Mouse (Mus musculus) stomach, postnatal 0 days (tissue): Measurements from ENCODE around the gene Fbxl7. TPM values are rescaled to one million over a fixed set of nuclear protein-coding genes. Genes with fewer than 3 reads are reported as not detected.

Experiments used
- ATAC-seq: fragments of 200-750 bp; cut with Nextera tagmentation; 2 replicates; pipeline ENCODE4 v1.8.0; 2017; ENCODE audit not compliant: low FRiP score, low TSS enrichment
- DNase-seq: peaks from one replicate; pipeline ENCODE4 v3.0.0-alpha.2; 2016; ENCODE audit warnings: low spot score
- H3K27ac ChIP-seq: fragments of 300-500 bp; sonication (generic); replicated peaks from 2 replicates; pipeline ENCODE4 v1.5.1; 2014; ENCODE audit warnings: mild to moderate bottlenecking, control low read depth
- H3K27me3 ChIP-seq: fragments of 300-500 bp; sonication (generic); 2 replicates; pipeline ENCODE4 v1.6.1; 2014; ENCODE audit warnings: low read length; ENCODE audit not compliant: control insufficient read depth, insufficient read depth
- H3K36me3 ChIP-seq: fragments of 300-500 bp; sonication (generic); 2 replicates; pipeline ENCODE4 v1.6.1; 2014; ENCODE audit warnings: low read length, mixed read lengths; ENCODE audit not compliant: control insufficient read depth, insufficient read depth
- H3K4me1 ChIP-seq: fragments of 300-500 bp; sonication (generic); replicated peaks from 2 replicates; pipeline ENCODE4 v1.6.1; 2014; ENCODE audit warnings: antibody characterized with exemption; ENCODE audit not compliant: control insufficient read depth, insufficient read depth
- H3K4me2 ChIP-seq: fragments of 300-500 bp; sonication (generic); replicated peaks from 2 replicates; pipeline ENCODE4 v1.6.1; 2014; ENCODE audit warnings: low read depth, mild to moderate bottlenecking, control low read depth, moderate library complexity
- H3K4me3 ChIP-seq: fragments of 300-500 bp; sonication (generic); 2 replicates; pipeline ENCODE4 v1.5.1; 2014; ENCODE audit warnings: low read depth, low read length, control low read depth
- H3K9ac ChIP-seq: fragments of 300-500 bp; sonication (generic); 2 replicates; pipeline ENCODE4 v1.6.1; 2014; ENCODE audit warnings: mild to moderate bottlenecking, low read length, control low read depth, mixed read lengths
- H3K9me3 ChIP-seq: fragments of 300-500 bp; sonication (generic); 2 replicates; pipeline ENCODE4 v1.6.1; 2016; ENCODE audit warnings: low read length; ENCODE audit not compliant: control insufficient read depth
- CTCF ChIP-seq: IDR thresholded peaks from 2 replicates; pipeline ENCODE4 v1.5.1; 2016; ENCODE audit warnings: antibody characterized with exemption, low read depth, mild to moderate bottlenecking, moderate library complexity
- EP300 ChIP-seq: optimal IDR thresholded peaks from 2 replicates; pipeline ENCODE3; 2016; ENCODE audit warnings: antibody characterized with exemption
- WGBS: fragments of 180-500 bp; shearing (Covaris S2); extraction: QIAGEN DNeasy Blood & Tissue Kit; methylation state at CpG from one replicate; pipeline ENCODE4 v1.1.7; 2014; 5-methylcytosine and 5-hydroxymethylcytosine counted together
- polyA plus RNA-seq: library from polyadenylated mRNA; unstranded; fragments of >200 nt; fragmentation: Nextera tagmentation; extraction: Ambion mirVana; gene quantifications from 2 replicates; pipeline ENCODE4 v1.2.1, GENCODE M21; 2015

The Fbxl7 gene
- polyA plus RNA-seq, 1 experiment from 2014 or later, result 4.1 TPM

DNA sequence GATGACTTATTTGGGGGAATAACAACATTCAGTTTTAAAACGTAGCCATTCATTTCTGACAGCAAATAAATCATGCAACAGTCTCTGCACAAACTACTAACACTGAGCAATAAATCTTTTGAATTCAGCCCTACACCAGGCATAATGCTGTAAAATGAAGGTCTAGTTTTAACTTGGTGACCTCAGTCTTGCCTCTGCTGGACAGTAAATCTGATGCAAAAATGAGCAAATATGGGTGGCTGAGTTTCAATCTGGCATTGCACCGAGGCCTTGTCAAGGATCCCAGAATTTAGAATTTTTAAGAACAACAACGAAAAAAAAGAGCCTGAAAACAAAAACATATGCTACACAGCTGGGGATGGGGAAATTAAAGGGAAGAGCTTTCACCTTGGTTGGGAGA lies 85.8 kb downstream of the Fbxl7 start:
- H3K9me3 ChIP-seq, result no peaks in the 10 kb centered on the region
- no peak overlapping the region for H3K9ac ChIP-seq
- H3K36me3 ChIP-seq, result no peaks in the 10 kb centered on the region
- DNase-seq, result no peak
- TF ChIP-seq CTCF, result no peak
- TF ChIP-seq EP300, result no peak
- no peak for ATAC-seq
- 53% methylated on average over 3 of the region's 3 CpGs for WGBS
- no peak overlapping the region for H3K4me2 ChIP-seq
- no peaks in the 10 kb centered on the region for H3K4me1 ChIP-seq
- no peak overlapping the region for H3K27ac ChIP-seq
- H3K4me3 ChIP-seq, result no peak overlapping the region
- H3K27me3 ChIP-seq, result no peaks in the 10 kb centered on the region

- ATAC-seq (no peak), DNase-seq (no peak)
- no peak overlapping the region for H3K4me3 ChIP-seq
- H3K4me1 ChIP-seq, result no peaks in the 10 kb centered on the region
- no peak for TF ChIP-seq EP300
- TF ChIP-seq CTCF, result no peak
- no peaks in the 10 kb centered on the region for H3K36me3 ChIP-seq
- no peak overlapping the region for H3K4me2 ChIP-seq
- H3K27me3 ChIP-seq, result no peaks in the 10 kb centered on the region
- no peaks in the 10 kb centered on the region for H3K9me3 ChIP-seq
- H3K27ac ChIP-seq, result no peak overlapping the region
- 37% methylated on average over 5 of the region's 5 CpGs for WGBS
- no peak overlapping the region for H3K9ac ChIP-seq
Observed at GRCm38 (mm10) chr15:26804046-26804445, 91.3 kb downstream of the Fbxl7 start.

GRCm38 (mm10) chr15:26799457-26800021 lies 95.8 kb downstream of the Fbxl7 start:
- 72% methylated on average over 3 of the region's 3 CpGs for WGBS
- TF ChIP-seq EP300, result no peak
- no peak for TF ChIP-seq CTCF
- Histone ChIP-seq H3K27me3 (no peaks in the 10 kb centered on the region), H3K36me3 (no peaks in the 10 kb centered on the region), H3K9ac (no peak overlapping the region), H3K4me1 (no peaks in the 10 kb centered on the region), H3K27ac (no peak overlapping the region), H3K9me3 (no peaks in the 10 kb centered on the region), H3K4me2 (no peak overlapping the region), H3K4me3 (no peak overlapping the region)
- DNase-seq, result no peak
- ATAC-seq, result no peak

- no peak overlapping the region for H3K27ac ChIP-seq
- WGBS, result 57% methylated on average over 2 of the region's 2 CpGs
- H3K9me3 ChIP-seq, result no peaks in the 10 kb centered on the region
- DNase-seq (no peak), ATAC-seq (no peak)
- H3K4me1 ChIP-seq, result no peaks in the 10 kb centered on the region
- no peak overlapping the region for H3K9ac ChIP-seq
- no peak overlapping the region for H3K4me2 ChIP-seq
- H3K36me3 ChIP-seq, result no peaks in the 10 kb centered on the region
- no peak for TF ChIP-seq CTCF
- TF ChIP-seq EP300, result no peak
- no peaks in the 10 kb centered on the region for H3K27me3 ChIP-seq
- no peak overlapping the region for H3K4me3 ChIP-seq
Observed at GRCm38 (mm10) chr15:26795937-26796336, 99.4 kb downstream of the Fbxl7 start.

- Histone ChIP-seq H3K27me3 (no peaks in the 10 kb centered on the region), H3K27ac (no peak overlapping the region), H3K9ac (no peak overlapping the region), H3K36me3 (no peaks in the 10 kb centered on the region), H3K4me2 (no peak overlapping the region), H3K4me1 (no peaks in the 10 kb centered on the region), H3K9me3 (no peaks in the 10 kb centered on the region), H3K4me3 (no peak overlapping the region)
- TF ChIP-seq EP300, result no peak
- DNase-seq (no peak), ATAC-seq (no peak)
- 37% methylated on average over 6 of the region's 6 CpGs for WGBS
Observed at GRCm38 (mm10) chr15:26795518-26795917, 99.9 kb downstream of the Fbxl7 start.

GRCm38 (mm10) chr15:26787148-26787547 lies 108.2 kb downstream of the Fbxl7 start:
- Histone ChIP-seq H3K27me3 (no peaks in the 10 kb centered on the region), H3K36me3 (no peaks in the 10 kb centered on the region)

More at GRCm38 (mm10) chr15:26787148-26787547, 108.2 kb downstream of the Fbxl7 start:
- Histone ChIP-seq H3K9ac (no peak overlapping the region), H3K4me1 (no peaks in the 10 kb centered on the region), H3K4me2 (no peak overlapping the region), H3K4me3 (no peak overlapping the region), H3K27ac (no peak overlapping the region), H3K9me3 (no peaks in the 10 kb centered on the region)
- WGBS, result 47% methylated on average over 6 of the region's 6 CpGs
- DNase-seq (no peak), ATAC-seq (no peak)
- TF ChIP-seq CTCF, result no peak
